Mouse (Mus musculus) myocyte (in vitro differentiated cells): ENCODE data around the gene Slx4.

Experiments
- E2F4 ChIP-seq: IDR thresholded peaks from one replicate; pipeline ENCODE4 v1.6.1; 2011; ENCODE audit warnings: mild to moderate bottlenecking, control low read depth, moderate library complexity; ENCODE audit not compliant: insufficient read depth
- POLR2A ChIP-seq: IDR thresholded peaks from one replicate; pipeline ENCODE4 v1.6.1; 2011; ENCODE audit warnings: low read depth, mild to moderate bottlenecking, control low read depth, moderate library complexity; ENCODE audit not compliant: insufficient read length
- POLR2AphosphoS2 ChIP-seq: IDR thresholded peaks from one replicate; pipeline ENCODE4 v1.6.1; 2011; ENCODE audit warnings: low read depth, control low read depth; ENCODE audit not compliant: insufficient read length
- TCF3 ChIP-seq: IDR thresholded peaks from one replicate; pipeline ENCODE4 v1.6.1; 2011; ENCODE audit warnings: low read depth, control low read depth; ENCODE audit not compliant: insufficient read length
- USF1 ChIP-seq: IDR thresholded peaks from one replicate; pipeline ENCODE4 v1.6.1; 2011; ENCODE audit warnings: low read depth, mild to moderate bottlenecking, control low read depth, moderate library complexity

DNA sequence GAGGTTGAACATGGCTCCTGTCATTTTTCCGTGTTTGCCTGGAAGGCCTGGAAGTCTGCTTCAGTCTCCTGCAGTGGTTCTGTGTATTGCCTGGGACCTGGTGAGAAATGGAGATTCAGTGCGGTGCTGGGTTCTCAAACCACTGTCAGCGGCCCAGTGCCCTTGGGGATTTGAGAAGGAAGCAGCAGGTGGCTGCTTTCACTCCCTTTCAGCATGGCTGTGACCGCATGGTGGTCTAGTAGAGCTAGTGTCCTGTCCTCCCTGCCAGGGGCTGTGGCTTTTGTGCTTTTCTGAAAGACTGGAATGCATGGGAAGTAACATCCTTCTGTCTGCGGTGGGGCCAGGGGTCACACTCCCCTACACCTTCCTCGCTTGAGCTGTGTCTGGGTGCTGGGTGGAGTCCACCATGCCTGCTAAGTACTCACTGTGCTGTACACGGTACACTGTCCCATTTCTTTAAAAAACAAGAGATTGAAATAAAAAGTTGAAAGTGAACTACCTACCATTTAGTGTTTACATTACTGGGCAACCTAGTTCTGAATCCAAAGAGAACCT, 20.3 kb downstream of the Slx4 start:
- TF ChIP-seq USF1 = no peak
- TF ChIP-seq POLR2A = no peak
- TF ChIP-seq TCF3 = no peak
- TF ChIP-seq E2F4 = no peak
- no peak for TF ChIP-seq POLR2AphosphoS2
